Mouse (Mus musculus) spleen, embryonic (tissue): ENCODE measurements around the gene Atg5.

Experiments used
- CTCF ChIA-PET: fragments of 350-600 bp; sonication (Branson Sonifier 250); formaldehyde crosslinking; loops from one replicate; lab custom pipeline; 2022; lab: Charles Lee

Atg5 gene

GRCm38 (mm10) chr10:44383213-44383612, 115.1 kb downstream of the Atg5 start:
- CTCF ChIA-PET, result no interaction called here

DNA sequence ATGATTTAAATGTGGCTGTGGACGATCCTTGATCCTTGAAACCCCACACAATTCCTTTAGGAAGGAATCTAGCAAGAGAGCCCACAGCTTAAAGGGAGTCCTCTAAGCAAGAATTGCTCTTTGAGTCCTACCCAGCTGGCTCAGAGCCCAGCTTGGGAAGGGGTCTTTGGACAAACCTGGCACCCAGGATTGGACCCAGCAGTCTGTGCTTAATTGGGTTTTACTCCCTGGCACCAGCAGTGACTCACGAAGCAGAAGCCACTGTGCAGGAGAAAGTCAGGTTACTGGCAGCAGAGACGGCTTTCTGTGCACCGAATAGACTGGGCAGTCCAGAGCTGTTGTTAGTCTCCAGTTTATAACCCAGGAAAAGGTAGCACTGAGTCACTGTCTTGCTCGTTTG, 117.1 kb downstream of the Atg5 start:
- CTCF ChIA-PET, result no interaction called here

DNA sequence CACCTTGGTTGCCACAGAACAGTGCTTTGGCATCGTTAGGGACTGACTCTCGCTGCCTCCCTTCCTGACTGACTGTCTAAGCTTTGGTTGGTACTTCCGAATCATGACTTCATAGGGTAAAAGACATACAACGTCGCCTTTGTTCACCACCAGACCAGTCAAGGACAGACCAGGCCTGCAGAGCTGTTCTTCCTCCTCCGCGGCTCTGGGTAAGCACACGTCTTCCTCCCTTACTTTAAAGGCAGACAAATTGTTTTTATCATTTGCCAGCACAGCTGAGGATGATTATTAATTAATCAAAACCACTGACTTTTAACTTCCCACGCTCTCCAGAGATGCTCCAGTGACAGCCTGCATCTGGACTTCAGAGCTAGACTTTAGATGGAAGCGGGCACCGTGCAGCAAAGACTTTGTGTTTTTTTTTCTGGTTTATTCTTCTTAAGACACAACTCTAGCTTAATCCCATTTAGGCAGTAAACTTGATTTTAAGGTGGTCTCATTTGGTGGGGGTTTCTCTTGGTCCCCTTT, 120.6 kb downstream of the Atg5 start:
- CTCF ChIA-PET, result no interaction called here

DNA sequence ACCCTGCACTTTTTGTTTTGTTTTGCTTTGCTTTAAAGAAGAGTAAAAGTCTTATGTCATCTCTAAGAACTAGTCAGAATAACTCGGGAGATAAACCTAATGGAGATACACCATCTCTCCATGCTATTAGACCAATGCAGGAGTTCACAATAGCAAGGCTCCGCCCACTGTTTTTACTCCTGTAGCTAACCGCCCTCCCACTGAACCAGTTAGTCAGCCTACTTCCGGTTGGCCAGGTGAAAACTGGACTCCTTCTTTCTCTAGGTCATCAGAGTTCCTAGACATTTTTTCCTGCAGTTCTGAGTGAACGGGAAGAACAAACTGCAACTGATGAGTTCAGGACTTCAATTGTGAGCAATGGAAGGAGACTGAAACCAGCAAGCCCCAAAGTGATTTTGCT, 122.1 kb downstream of the Atg5 start:
- CTCF ChIA-PET, result no interaction called here

DNA sequence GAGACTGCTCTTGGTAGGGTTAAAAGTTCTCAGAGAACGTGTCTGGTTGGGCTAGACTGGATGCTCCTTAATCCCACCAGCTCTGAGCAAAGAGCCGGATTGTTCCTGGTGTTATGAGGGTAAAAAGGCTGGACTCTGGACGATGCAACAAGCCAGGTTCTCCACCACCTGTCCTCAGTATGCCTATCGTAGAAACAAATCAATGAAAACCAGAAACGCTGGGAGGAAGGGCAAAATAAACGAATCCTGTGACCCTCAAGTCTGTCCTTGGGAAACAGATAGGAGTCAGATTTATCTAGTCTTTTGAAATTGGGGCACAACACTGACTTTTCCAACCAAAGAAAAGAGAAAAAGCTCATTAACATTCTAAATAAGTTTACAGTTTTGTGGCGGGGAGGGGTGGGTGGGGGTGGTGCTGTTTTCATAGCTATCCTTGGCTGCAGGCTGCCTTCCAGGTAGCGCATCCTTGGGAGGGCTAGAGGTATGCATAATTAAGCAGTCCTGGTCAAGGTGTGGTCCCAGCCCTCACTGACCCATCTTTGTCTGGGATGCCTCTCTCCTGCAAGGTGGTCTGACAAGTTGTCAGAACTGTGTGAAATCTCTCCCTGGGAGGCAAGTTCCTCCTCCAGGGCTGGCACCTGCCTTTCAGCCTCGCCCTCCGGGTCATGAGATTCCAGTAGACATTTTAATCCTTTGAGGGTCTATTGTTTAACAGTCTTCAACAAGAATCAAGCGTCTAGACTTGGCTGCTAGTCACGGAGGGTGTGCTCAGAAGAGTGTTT, 123.5 kb downstream of the Atg5 start:
- CTCF ChIA-PET, result no interaction called here

DNA sequence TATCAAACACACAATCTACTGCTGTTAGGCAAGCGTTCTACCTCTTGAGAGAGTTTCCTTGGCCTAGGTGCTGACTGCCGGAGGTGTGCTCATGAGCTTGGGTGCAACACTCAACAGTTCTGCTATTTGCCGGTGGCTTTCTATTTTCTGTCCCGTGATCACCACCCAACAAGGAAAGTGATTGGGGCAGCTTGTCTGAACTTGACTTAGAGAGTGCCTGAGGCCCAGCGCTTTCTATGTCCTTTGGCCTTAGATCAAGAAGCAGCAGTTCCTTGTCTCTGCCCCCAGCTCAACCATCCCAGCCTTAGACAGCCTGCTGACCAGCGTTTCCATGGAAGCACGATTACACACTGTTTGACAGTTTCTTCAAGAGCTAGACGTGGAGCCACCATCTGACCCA, 124.7 kb downstream of the Atg5 start:
- CTCF ChIA-PET, result no interaction called here

DNA sequence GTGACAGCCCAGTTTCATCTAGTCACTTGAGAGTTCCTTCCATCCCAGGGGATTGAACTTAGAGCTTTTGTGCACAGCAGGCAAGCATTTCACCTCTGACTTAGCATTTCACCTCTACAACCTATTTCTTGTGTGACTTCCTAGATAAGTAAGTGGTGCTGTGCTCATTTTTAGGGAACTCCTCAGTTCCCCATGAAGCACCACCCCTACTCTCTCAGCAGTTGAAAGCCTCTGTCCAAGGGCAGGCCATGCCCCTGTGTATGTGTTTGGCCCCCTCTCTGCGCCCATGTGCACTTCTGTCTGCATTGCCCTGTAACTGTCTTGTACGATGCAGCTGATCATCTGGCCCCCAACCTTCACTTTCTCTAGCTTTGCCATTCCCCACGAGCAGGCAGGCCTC, 132.0 kb downstream of the Atg5 start:
- CTCF ChIA-PET, result no interaction called here

GRCm38 (mm10) chr10:44400602-44401001, 132.4 kb downstream of the Atg5 start:
- CTCF ChIA-PET, result no interaction called here

DNA sequence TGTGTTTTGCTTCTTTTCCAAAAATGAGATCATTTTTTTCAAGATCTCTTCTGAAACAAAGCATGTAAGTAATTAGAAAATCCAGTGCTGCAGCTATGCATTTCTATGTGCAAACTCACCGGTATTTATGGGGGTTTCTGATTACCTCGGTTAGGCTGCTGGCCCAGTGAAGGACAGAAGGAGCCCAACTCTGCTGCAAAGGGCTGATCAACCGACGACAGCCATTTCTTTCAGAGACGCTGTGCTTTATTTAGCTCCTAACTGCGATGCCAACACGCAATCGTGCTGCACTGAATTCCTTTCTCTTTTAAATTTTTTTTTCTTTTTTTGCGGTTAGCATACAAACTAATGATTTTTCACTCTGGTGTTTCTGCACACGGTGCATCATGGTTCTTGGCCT, 133.4 kb downstream of the Atg5 start:
- CTCF ChIA-PET, result no interaction called here

DNA sequence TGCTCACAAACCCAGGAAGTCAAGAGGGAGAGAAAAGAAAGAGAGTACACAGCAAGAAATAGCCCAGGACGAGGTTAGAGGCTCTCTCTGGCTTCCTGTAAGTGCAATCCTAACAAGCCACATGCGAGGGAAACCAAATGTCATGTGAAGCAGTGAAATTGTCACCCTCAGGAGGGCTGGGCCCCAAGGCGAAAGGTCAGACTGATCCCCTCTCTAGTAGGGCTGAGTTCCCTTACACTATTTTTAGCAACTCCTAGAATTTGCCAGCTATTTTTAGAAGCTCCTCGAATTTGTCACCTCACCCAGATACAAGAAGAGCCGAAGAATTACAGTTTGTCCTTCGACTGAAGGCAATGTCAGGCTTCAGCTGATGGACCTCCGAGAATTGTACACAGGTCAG, 135.3 kb downstream of the Atg5 start:
- CTCF ChIA-PET, result interaction anchor here (0.8 kb wide), 1 partner anchor 54 kb away, joined by 13 read pairs; no protein-coding TSS in a partner anchor

DNA sequence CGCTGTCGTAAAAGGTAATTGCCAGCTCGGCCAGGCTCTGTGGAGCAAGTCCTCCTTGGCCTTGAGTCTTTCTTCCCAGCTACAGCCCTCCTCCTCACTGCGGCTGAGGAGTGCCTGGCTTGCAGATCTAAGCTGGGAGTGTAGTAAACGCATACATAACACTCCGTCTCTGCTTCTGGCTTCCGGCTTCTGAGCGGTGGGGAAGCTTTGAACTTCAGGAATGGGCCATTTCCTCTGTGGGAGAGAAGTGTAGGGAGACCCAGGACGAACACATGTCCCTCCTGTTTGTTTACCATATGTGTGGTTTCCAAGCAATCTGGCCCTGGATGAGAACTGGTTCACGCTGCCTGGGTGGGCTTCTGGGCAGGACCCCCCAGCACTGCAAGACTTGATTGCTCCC, 140.9 kb downstream of the Atg5 start:
- CTCF ChIA-PET, result no interaction called here

GRCm38 (mm10) chr10:44409958-44410357, 141.8 kb downstream of the Atg5 start:
- CTCF ChIA-PET, result interaction anchor here (0.5 kb wide), 1 partner anchor 28 kb away, joined by 4 read pairs; no protein-coding TSS in a partner anchor
